Mouse (Mus musculus) T-helper 17 cell (primary cell): ENCODE data around the gene Vamp8.

Experiments used
- in situ Hi-C, 2 experiments: fragments of 300-600 bp; cut with MboI, MseI; formaldehyde crosslinking; loops; 1 replicate in 1 of 2; 2 replicates in 1 of 2; pipeline ENCODE4 v1.15.1; 2025; ENCODE audit warnings: high pct_unique_total_duplicates in 2 of 2

The Vamp8 gene

GRCm38 (mm10) chr6:72355066-72355911 lies 35.2 kb downstream of the Vamp8 start, which contains the start of gene Tmem150a:
Gene Tmem150a, plus strand, starts transcription at chr6:72355447.
- in situ Hi-C loops = loop anchor here in 1 of 2 experiments (5.0 kb wide), 1 partner anchor 37 kb away; the partner anchor contains the start of gene Vamp8

DNA sequence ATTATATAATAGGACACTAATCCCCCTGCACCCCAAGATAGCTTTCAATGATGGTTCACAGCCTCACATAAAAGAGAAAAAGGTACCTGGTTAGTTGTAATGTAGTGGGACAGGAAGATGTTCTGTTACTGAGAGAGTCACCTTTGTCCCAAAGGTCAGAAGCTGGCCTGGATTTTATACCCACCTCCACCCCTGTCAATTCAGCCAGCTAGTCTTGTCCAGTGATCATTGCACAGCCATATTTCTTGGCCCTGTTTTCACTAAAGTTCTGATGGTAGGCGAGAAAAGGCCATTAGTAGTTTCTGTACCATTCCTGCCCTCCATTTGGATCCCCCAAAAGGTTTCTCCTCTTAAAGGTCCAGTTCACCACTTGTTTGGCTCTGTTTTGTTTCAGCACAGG lies 36.5 kb downstream of the Vamp8 start:
- in situ Hi-C loops = no loop called here

DNA sequence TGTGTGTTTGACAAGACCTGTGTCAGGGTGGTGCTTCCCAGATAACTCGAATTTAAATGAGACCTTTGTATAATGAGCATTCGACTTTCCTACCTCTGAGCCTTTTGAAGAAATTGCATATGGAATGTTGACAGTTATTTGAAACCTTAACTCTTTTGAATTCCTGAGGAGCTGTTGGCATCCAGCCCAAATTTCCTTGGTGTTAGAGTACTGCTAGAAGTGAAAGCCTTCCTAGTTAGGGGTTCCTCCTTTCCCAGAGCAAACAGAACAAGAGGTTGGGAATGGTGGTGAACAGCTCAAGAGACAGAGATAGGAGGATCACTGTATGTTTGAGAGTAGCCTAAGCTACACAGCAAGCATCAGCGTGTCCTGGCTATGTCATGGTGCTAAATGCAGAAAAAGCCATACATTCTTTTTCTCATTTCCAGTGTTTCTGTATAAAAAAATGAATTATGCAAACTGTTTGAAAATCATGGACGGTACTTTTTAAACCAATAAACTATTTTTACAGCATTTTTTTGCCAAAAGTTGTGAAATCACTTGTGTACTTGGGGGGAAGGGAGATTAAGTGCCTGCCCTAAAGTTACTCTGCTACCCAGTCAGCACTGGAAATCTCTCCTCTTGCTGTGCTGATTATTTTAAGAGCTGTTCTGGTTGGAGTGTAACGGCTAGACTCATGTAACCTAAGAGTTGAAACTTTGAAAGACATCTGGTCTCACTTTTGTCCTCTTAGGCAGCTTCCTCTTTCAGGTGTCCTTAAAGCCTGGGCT lies 37.7 kb downstream of the Vamp8 start:
- in situ Hi-C loops = no loop called here

DNA sequence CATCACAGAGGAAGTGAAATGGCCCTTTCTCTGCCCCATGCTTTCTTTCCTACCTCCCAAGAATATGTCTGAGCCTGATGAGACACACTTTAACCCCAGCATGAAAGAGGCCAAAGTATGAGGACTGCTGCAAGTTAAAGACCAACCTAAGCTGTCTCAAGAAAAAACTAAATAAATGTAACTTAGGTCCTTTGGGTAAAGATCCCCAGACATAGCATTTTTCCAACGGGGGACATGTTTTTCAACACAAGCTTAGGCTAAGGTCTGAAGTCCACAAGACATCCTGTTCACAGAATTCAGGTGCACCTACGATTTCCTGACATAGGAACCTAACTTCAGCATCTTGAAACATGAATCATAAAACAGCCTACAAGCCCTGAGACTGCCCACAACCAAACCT lies 40.3 kb downstream of the Vamp8 start:
- in situ Hi-C loops = no loop called here

- in situ Hi-C loops = loop anchor here in 1 of 2 experiments (5.0 to 25.0 kb wide), 2 partner anchors 204 to 761 kb away; no protein-coding TSS in a partner anchor
Measured at GRCm38 (mm10) chr6:72348411-72348810, 42.1 kb downstream of the Vamp8 start.

DNA sequence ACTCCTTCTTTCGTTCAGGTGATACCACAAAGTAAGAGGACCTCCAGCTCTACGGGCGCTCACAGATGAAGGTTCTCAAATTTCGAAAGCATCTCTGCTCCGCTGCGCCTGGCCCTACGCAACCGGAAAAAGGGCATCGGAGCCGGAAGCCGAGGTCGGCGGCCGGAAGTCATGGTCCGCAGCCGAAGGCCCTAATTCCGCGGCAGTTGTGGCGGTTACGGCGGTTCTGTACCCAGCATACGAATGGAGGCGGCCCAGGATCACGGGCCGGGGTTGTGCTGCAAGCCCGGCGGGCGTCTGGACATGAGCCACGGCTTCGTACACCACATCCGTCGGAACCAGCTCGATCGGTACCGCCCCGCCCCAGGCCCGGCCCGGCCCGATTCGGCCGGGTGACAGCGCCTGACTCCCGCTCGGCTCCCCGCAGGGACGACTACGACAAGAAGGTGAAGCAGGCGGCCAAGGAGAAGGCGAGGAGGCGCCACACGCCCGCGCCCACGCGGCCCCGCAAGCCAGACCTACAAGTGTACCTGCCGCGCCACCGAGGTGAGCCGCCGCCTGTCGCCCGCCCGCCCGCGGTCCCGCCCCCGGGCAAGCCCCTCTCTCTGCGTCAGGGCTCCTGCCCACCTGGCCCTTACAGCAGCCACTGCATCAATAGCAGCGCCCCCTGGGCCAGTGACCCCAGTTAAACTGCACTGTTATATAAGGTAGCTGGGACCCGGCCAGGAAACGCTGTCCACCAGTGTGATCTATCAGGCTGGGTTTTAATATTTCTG lies 43.1 kb downstream of the Vamp8 start, which contains the start of gene 0610030E20Rik:
Gene 0610030E20Rik (plus strand): TSS at position 152 of the 776 bp plus-strand sequence.
- in situ Hi-C loops = loop anchor here in 1 of 2 experiments (5.0 to 25.0 kb wide), 2 partner anchors 205 to 760 kb away; no protein-coding TSS in a partner anchor

DNA sequence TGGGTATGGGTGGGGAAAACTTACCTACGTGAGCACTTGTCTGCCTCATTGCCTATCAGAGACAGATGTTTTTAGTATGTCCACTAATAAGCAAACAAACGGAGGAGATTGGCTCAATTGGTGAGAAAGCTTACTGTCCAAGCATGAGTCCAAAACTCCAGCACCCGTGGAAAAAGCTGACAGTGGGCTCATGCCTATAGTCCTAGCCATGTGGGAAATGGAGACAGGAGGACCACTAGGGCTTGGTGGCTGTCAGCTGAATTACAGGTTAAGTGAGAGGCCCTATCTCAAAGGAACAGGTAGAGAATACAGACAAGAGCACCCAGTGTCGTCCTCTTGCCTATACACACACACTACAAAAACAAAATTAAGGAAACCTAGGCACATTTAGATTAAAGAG lies 44.2 kb downstream of the Vamp8 start:
- in situ Hi-C loops = loop anchor here in 1 of 2 experiments (5.0 to 25.0 kb wide), 2 partner anchors 206 to 759 kb away; no protein-coding TSS in a partner anchor

DNA sequence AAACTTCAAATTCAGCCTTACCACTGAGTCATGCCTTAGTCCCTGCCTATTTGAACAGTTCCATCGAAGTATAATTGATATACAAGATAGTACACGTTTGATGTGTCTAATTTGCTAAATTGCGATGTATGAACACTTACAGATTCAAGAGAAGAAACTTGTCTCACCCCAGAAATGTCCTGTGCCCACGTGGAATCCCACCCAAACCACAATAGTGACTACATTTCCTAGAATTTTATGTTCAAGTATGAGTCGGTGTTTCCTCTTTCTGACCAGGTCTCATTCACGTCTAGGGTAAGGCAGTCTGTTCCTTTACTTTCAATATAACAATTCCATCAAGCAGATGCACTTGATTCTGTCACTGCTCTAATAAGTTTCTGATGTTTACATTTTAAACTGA lies 44.9 kb downstream of the Vamp8 start:
- in situ Hi-C loops = loop anchor here in 1 of 2 experiments (5.0 to 25.0 kb wide), 2 partner anchors 207 to 758 kb away; no protein-coding TSS in a partner anchor

GRCm38 (mm10) chr6:72345074-72345567 lies 45.4 kb downstream of the Vamp8 start, which contains the start of gene Usp39:
Gene Usp39, minus strand, starts transcription at chr6:72345184.
- in situ Hi-C loops = loop anchor here in 1 of 2 experiments (5.0 to 25.0 kb wide), 2 partner anchors 207 to 758 kb away; no protein-coding TSS in a partner anchor

GRCm38 (mm10) chr6:72344396-72345073 lies 46.0 kb downstream of the Vamp8 start:
- in situ Hi-C loops = loop anchor here in 1 of 2 experiments (5.0 to 25.0 kb wide), 2 partner anchors 208 to 757 kb away; no protein-coding TSS in a partner anchor

DNA sequence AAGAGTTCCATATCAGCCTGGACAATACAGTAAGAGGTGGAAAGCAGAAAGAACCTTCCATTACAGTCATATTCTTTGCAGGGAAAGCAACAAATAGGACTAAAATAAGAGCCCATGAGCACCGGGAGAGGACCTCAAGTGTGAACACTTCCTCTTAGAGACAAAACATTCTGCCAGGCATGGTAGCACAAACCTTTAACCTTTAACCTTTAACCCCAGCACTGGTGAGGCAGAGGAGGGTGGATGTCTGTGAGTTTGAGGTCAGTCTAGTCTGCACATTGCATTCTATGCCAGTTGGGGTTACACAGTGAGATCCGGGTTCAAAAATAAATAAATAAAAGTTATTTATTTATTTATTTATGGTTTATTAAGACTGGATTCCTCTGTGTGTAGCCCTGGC lies 50.0 kb downstream of the Vamp8 start:
- in situ Hi-C loops = loop anchor here in 1 of 2 experiments (25.0 kb wide), 1 partner anchor 753 kb away; no protein-coding TSS in a partner anchor
